Mouse (Mus musculus) heart, adult 10 weeks (tissue): ENCODE data around the gene Cpne2. TPM values are rescaled to one million over a fixed set of nuclear protein-coding genes. Genes with fewer than 3 reads are reported as not detected.

Experiments used
- polyA plus RNA-seq: library from polyadenylated mRNA; stranded (reverse); fragments of 350-450 nt; fragmentation: Illumina TruSeq; extraction: RNeasy Lipid Tissue Mini Kit (QIAGEN cat#74804); gene quantifications from one replicate; pipeline ENCODE4 v1.2.3, GENCODE M21; 2014; ENCODE audit warnings: low read depth, low replicate concordance

The Cpne2 gene
- 5.0 TPM for polyA plus RNA-seq

DNA sequence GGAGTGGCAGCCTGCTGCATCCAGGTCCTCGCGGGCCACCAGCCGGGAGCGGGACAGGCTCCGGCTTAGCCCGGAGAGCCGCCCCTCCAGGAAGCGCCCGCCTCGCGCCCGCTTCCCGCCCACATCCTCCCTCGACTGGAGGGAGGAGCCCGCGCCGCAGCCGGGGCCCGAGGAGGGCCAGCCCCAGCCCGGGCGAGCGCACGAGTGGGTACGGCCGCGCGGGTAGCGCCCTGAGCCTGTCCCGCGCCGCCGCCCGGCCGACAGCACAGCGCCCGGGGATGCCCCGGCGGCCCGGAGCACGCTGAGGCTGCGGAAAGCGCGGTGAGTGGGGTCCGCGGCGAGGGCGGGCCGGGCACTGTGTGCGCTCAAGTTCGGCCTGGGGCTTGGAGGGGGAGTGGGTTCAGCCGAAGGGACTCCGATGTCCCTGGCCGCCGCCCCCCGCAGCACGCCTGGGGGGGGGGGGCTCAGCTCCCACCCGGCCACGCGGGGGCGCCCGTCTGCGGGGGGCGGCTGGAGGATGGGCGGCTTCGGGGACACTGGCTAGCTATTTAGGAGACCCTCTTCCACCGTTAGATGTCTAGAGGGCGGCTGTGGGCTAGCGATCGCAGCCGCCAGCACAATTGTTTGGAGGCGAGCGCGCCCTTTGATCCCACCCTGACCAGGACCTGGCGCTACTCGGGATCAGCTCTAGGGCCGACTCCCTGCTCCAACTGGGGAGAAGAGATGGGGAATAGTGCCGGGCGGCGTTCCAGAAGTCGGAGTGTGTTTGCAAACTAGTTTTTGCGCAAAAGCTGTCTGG is at the start of gene Cpne2:
Cpne2 (plus strand) TSS at position 118 of the 799 bp plus-strand sequence.

DNA sequence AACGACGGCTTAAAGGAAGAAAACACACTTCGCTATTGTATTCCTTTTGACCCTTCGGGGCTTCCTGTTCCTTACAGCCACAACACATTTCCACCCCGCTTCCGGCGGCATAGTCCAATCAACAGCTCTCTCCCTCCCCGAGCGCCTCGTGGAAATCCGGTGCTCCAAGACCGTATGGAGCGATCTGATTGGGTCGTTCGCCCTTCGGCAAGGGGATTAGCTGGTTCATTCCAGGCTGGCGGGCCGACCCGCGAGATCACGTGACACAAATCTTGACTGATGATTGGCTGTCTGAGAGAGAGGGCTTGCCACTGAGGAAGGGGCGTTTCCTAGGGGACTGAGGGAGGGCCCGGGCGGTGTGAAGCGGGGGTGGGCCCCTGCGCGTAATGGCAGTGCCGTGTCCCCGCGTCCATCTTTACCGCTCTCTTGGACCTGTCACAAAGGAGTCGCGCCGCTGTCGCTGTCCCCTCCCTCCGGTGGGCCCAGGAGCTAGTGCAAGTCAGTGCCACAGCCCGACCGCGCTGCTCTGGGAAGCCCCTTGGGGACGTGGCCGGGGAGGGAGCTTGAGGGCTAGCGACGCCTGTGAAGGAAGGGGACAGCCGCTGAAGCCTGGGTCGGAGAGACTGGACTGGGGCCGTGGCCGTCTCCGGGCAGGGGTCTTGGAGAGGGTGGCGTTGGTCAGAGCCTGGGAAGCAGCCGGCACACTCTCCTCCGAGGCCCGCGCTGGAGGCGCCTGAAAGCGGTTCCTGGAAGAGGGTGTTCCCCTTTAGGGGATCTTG is 69.0 kb downstream of the Cpne2 start, which contains the start of the genes Rspry1 and Fam192a:
Rspry1 (plus strand) TSS at position 331 of the 779 bp plus-strand sequence.
Fam192a (minus strand) TSS at position 391 of the 779 bp plus-strand sequence.

Other genes starting within 250 kb of the Cpne2 start
- 1.7 TPM for gene Slc12a3, start 203.8 kb upstream of the Cpne2 start, polyA plus RNA-seq
- gene Herpud1, start 146.6 kb upstream of the Cpne2 start, polyA plus RNA-seq = 213 TPM
- 3.1 TPM for gene Nlrc5, start 98.6 kb upstream of the Cpne2 start, polyA plus RNA-seq
- 9.7 TPM for gene Rspry1, start 68.9 kb downstream of the Cpne2 start, polyA plus RNA-seq
- 28.1 TPM for gene Fam192a, start 69.0 kb downstream of the Cpne2 start, polyA plus RNA-seq
- 93.4 TPM for gene Arl2bp, start 133.6 kb downstream of the Cpne2 start, polyA plus RNA-seq
- 1.2 TPM for gene Pllp, start 163.3 kb downstream of the Cpne2 start, polyA plus RNA-seq
- gene Ccl22, start 212.6 kb downstream of the Cpne2 start, polyA plus RNA-seq = 0.21 TPM
- 7.1 TPM for gene Cx3cl1, start 239.0 kb downstream of the Cpne2 start, polyA plus RNA-seq